Mouse (Mus musculus): Measurements from ENCODE around the gene Metap1d.

DNA sequence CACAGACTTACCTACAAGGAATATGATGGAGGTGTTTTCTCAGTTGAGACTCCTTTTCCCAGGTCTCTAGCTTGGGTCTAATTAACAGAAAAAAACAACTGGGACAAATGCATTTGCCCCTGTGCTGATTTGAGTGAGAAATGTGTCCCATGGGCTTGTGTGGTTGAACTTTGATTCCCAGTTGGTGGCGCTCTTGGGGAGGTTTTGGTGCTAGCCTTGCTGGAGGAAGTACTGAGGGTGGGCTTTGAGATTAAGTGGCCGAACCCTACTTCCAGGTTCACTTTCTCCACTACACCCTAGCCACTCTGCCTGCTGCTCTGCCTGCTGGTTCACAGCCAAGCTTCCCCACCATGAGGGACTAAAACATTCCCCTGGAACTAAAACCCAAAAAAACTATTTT, 3.5 kb upstream of the Metap1d start:
- TF ChIP-seq CTCF (IDR thresholded peaks at IDR 0.05; ENCODE audit: control insufficient read depth, insufficient read depth, insufficient replicate concordance, low read depth, low read length) (no peak), POLR2A (IDR thresholded peaks at IDR 0.05; ENCODE audit: control insufficient read depth, low read depth, low read length) (no peak)
